Mouse (Mus musculus): ENCODE measurements around the gene Hoxb2. TPM values are rescaled to one million over a fixed set of nuclear protein-coding genes. Genes with fewer than 3 reads are reported as not detected.

The Hoxb2 gene
- polyA plus RNA-seq, 1 experiment from 2014 or later = 3.7 TPM

DNA sequence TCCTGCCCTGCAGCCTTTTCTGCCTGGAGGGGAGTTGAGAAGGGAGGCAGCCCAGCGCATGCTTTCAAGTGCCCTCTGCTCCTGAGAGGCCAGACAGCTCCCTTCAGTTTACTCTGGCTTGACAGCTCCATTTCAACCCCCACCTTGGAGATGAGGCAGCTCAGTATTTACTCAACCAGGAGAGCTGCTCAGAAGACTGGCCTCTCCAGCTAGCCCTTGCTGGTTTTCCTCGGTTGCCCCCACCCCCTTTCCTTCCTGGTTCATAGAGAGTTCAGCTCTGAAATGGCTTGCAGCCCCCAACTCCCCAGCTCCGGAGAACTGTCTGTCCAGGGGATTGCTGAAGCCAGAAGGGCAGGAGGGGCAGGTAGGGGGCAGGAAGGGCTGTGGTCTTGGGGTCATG, 22.2 kb downstream of the Hoxb2 start:
- WGBS = 8% methylated on average over 3 of the region's 3 CpGs
- no peak for ATAC-seq (replicated peaks; ENCODE audit: insufficient number of reproducible peaks, insufficient read depth, low FRiP score, low read depth)
- no peak overlapping the region for H3K4me2 ChIP-seq
- no peaks in the 10 kb centered on the region for H3K9me3 ChIP-seq (replicated peaks)
- no peak overlapping the region for H3K9ac ChIP-seq
- H3K27ac ChIP-seq = no peak overlapping the region
- no peak overlapping the region for H3K4me3 ChIP-seq
- no peaks in the 10 kb centered on the region for H3K4me1 ChIP-seq (replicated peaks)
- no peaks in the 10 kb centered on the region for H3K36me3 ChIP-seq
- peaks cover 95% of the 10 kb centered on the region for H3K27me3 ChIP-seq

GRCm38 (mm10) chr11:96374810-96375209, 24.5 kb downstream of the Hoxb2 start:
- no peak overlapping the region for H3K4me3 ChIP-seq
- ATAC-seq (replicated peaks; ENCODE audit: insufficient number of reproducible peaks, insufficient read depth, low FRiP score, low read depth) = no peak
- no peak overlapping the region for H3K27ac ChIP-seq
- no peaks in the 10 kb centered on the region for H3K9me3 ChIP-seq (replicated peaks)
- H3K9ac ChIP-seq = no peak overlapping the region
- WGBS = 31% methylated on average over 7 of the region's 7 CpGs
- H3K36me3 ChIP-seq = no peaks in the 10 kb centered on the region
- no peaks in the 10 kb centered on the region for H3K4me1 ChIP-seq (replicated peaks)
- peaks cover 87% of the 10 kb centered on the region for H3K27me3 ChIP-seq
- H3K4me2 ChIP-seq = no peak overlapping the region

GRCm38 (mm10) chr11:96383381-96383780, 33.1 kb downstream of the Hoxb2 start:
- WGBS = 67% methylated on average over 5 of the region's 5 CpGs
- H3K9ac ChIP-seq = no peak overlapping the region
- no peaks in the 10 kb centered on the region for H3K9me3 ChIP-seq (replicated peaks)
- H3K4me1 ChIP-seq (replicated peaks) = no peaks in the 10 kb centered on the region
- no peak for ATAC-seq (replicated peaks; ENCODE audit: insufficient number of reproducible peaks, insufficient read depth, low FRiP score, low read depth)
- no peak overlapping the region for H3K4me3 ChIP-seq
- H3K27ac ChIP-seq = no peak overlapping the region
- H3K36me3 ChIP-seq = no peaks in the 10 kb centered on the region
- peaks cover 71% of the 10 kb centered on the region for H3K27me3 ChIP-seq
- H3K4me2 ChIP-seq = no peak overlapping the region

- Histone ChIP-seq H3K4me1 (replicated peaks) (no peaks in the 10 kb centered on the region), H3K4me2 (no peak overlapping the region), H3K27ac (no peak overlapping the region), H3K9me3 (replicated peaks) (no peaks in the 10 kb centered on the region), H3K27me3 (peaks cover 68% of the 10 kb centered on the region), H3K9ac (no peak overlapping the region), H3K4me3 (no peak overlapping the region), H3K36me3 (no peaks in the 10 kb centered on the region)
- 86% methylated on average over 2 of the region's 2 CpGs for whole genome bisulfite sequencing
- no peak for ATAC-seq (replicated peaks; ENCODE audit: insufficient number of reproducible peaks, insufficient read depth, low FRiP score, low read depth)
Measured at GRCm38 (mm10) chr11:96387635-96388034, 37.3 kb downstream of the Hoxb2 start.

DNA sequence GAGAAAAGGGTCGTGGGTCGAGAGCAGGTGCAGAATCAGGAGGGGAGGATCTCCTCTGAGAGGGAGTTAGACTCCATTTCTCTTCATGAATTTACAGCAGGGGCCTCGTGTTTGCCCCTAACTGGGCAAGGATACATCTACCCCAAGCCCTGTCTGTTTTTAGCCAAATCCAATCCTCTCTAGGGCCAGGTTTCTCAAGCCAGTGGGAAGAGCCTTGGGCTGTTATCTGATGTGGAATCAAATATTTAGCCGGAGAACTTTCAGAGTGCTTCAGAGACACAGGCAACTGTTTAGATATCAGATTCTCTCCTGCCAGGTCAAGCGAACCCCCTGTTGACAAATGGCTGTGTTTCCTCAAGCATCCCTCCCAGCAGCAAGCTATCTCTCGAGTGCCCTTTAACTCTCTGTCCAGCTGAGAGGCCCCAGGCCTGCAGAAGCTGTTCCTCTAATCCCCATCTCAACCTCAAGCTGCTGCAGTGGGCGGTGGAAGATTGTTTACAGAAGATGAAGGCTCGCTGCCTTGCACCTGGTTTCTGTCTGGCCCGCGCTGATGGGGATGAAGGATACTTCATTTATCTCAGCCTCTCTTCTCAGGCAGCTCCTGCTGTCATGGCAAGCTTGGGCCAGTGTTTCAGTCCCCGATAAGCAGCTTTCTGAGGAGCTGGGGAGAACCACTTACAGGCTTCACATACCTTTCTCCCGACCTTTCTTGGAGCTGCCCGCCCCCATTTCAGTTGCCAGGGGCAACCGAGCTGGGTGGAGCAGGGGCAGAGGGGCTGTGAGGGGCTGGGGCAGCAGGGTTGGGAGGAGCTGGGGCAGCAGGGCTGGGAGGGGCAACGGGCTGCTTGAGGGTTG, 46.7 kb downstream of the Hoxb2 start:
- Histone ChIP-seq H3K36me3 (no peaks in the 10 kb centered on the region), H3K4me1 (replicated peaks) (peaks cover 16% of the 10 kb centered on the region), H3K9ac (no peak overlapping the region), H3K9me3 (replicated peaks) (no peaks in the 10 kb centered on the region), H3K4me3 (no peak overlapping the region), H3K27me3 (peaks cover 85% of the 10 kb centered on the region), H3K4me2 (no peak overlapping the region), H3K27ac (no peak overlapping the region)
- ATAC-seq (replicated peaks; ENCODE audit: insufficient number of reproducible peaks, insufficient read depth, low FRiP score, low read depth) = no peak
- WGBS = 11% methylated on average over 15 of the region's 15 CpGs

DNA sequence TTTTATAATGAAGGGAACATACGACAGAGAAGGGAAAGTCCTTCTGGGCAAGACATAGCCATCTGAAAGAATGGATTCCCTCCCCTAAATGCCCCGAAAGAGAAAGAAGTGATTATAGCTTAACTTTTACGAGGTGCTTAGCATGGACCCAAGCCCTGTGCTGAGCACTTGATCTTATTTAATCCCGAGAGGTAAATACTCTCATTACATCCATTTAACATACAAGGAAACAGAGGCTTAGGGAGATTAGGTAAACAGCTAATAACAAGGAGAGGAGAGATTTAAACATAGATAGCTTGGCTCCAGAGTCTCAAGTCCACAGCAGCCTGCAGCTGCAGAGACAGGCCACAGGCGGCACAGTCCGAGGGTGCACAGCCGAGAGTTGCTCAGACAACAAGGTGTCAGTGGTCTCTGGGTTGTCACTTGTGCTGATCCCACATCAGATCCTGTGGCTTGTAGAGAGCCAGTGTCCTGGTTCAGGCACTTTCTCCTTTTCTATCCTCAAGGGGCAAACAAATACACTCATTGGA, 47.5 kb downstream of the Hoxb2 start:
- Histone ChIP-seq H3K36me3 (no peaks in the 10 kb centered on the region), H3K9ac (no peak overlapping the region), H3K4me1 (replicated peaks) (peaks cover 16% of the 10 kb centered on the region), H3K27me3 (peaks cover 88% of the 10 kb centered on the region), H3K27ac (no peak overlapping the region), H3K4me3 (no peak overlapping the region), H3K4me2 (no peak overlapping the region), H3K9me3 (replicated peaks) (no peaks in the 10 kb centered on the region)
- WGBS = 27% methylated on average over 7 of the region's 7 CpGs
- ATAC-seq (replicated peaks; ENCODE audit: insufficient number of reproducible peaks, insufficient read depth, low FRiP score, low read depth) = no peak

GRCm38 (mm10) chr11:96399923-96400322, 49.6 kb downstream of the Hoxb2 start:
- Histone ChIP-seq H3K36me3 (no peaks in the 10 kb centered on the region), H3K9ac (no peak overlapping the region), H3K27ac (no peak overlapping the region), H3K4me2 (no peak overlapping the region), H3K4me3 (no peak overlapping the region), H3K27me3 (peaks cover 89% of the 10 kb centered on the region), H3K4me1 (replicated peaks) (peaks cover 18% of the 10 kb centered on the region), H3K9me3 (replicated peaks) (no peaks in the 10 kb centered on the region)
- peak; percentile 67; the same call in 1 of the 2 replicates for ATAC-seq (replicated peaks; ENCODE audit: insufficient number of reproducible peaks, insufficient read depth, low FRiP score, low read depth)
- 2% methylated on average over 8 of the region's 8 CpGs for WGBS

MicroRNA genes within 50 kb of the gene (microRNA counts, 519-probe panel; counts per million panel counts)
- microRNA mmu-miR-10a = 2,589 counts per million, percentile 57 among the panel's probes with 10 or more counts

Small RNA genes within 50 kb of the gene (microRNA-seq; reads per million reads assigned to microRNA genes)
- 6,682 reads per million, percentile 93 among the genes with 10 or more reads in this experiment for gene Mir10a

Other genes starting within 250 kb of the Hoxb2 start
- not detected in 2 replicates for gene Calcoco2, start 238.6 kb upstream of the Hoxb2 start, polyA plus RNA-seq (2015; fragmentation: Nextera tagmentation; extraction: Ambion mirVana)
- gene Ttll6, start 216.7 kb upstream of the Hoxb2 start, polyA plus RNA-seq (2015; fragmentation: Nextera tagmentation; extraction: Ambion mirVana) = 0.05 and 0.18 TPM in 2 replicates
- gene Hoxb13, start 156.2 kb upstream of the Hoxb2 start, polyA plus RNA-seq (2015; fragmentation: Nextera tagmentation; extraction: Ambion mirVana) = not detected in 2 replicates
- gene Hoxb9, start 79.1 kb upstream of the Hoxb2 start, polyA plus RNA-seq (2015; fragmentation: Nextera tagmentation; extraction: Ambion mirVana) = 0.06 TPM in 1 of 2 replicates, not detected in the other
- 0.08 TPM in 1 of 2 replicates, not detected in the other for gene Hoxb8, start 68.6 kb upstream of the Hoxb2 start, polyA plus RNA-seq (2015; fragmentation: Nextera tagmentation; extraction: Ambion mirVana)
- gene Hoxb7, start 63.9 kb upstream of the Hoxb2 start, polyA plus RNA-seq (2015; fragmentation: Nextera tagmentation; extraction: Ambion mirVana) = 0.25 and 0.32 TPM in 2 replicates
- 0.49 and 1.2 TPM in 2 replicates for gene Hoxb6, start 58.0 kb upstream of the Hoxb2 start, polyA plus RNA-seq (2015; fragmentation: Nextera tagmentation; extraction: Ambion mirVana)
- gene Hoxb5, start 47.2 kb upstream of the Hoxb2 start, polyA plus RNA-seq (2015; fragmentation: Nextera tagmentation; extraction: Ambion mirVana) = 1.4 and 3.3 TPM in 2 replicates
- gene Hoxb4, start 32.3 kb upstream of the Hoxb2 start, polyA plus RNA-seq (2015; fragmentation: Nextera tagmentation; extraction: Ambion mirVana) = 0.31 and 0.70 TPM in 2 replicates
- gene Hoxb3, start 27.2 kb upstream of the Hoxb2 start, polyA plus RNA-seq (2015; fragmentation: Nextera tagmentation; extraction: Ambion mirVana) = 0.71 and 0.98 TPM in 2 replicates
- gene Hoxb1, start 15.2 kb downstream of the Hoxb2 start, polyA plus RNA-seq (2015; fragmentation: Nextera tagmentation; extraction: Ambion mirVana) = not detected in 2 replicates
- gene Skap1, start 114.1 kb downstream of the Hoxb2 start, polyA plus RNA-seq (2015; fragmentation: Nextera tagmentation; extraction: Ambion mirVana) = 0.91 and 10.4 TPM in 2 replicates